Mouse (Mus musculus) testis, adult 2 months (tissue): ENCODE measurements around the gene Gm11011. TPM values are rescaled to one million over a fixed set of nuclear protein-coding genes. Genes with fewer than 3 reads are reported as not detected.

Source experiments
- H3K27ac ChIP-seq: fragments of 200-500 bp; 2 replicates; pipeline ENCODE4 v1.5.1; 2012; ENCODE audit warnings: low read depth, low read length; ENCODE audit not compliant: control insufficient read depth, insufficient read depth
- H3K27me3 ChIP-seq: fragments of 200-500 bp; 2 replicates; pipeline ENCODE4 v1.6.1; 2012; ENCODE audit warnings: mild to moderate bottlenecking, low read length, moderate library complexity; ENCODE audit not compliant: control insufficient read depth, insufficient read depth
- H3K36me3 ChIP-seq: fragments of 200-500 bp; 2 replicates; pipeline ENCODE4 v1.6.1; 2012; ENCODE audit warnings: mild to moderate bottlenecking, low read length; ENCODE audit not compliant: control insufficient read depth, insufficient read depth
- H3K4me1 ChIP-seq: fragments of 200-500 bp; 2 replicates; pipeline ENCODE4 v1.6.1; 2012; ENCODE audit warnings: low read length; ENCODE audit not compliant: control insufficient read depth, insufficient read depth
- H3K4me3 ChIP-seq: fragments of 200-500 bp; 2 replicates; pipeline ENCODE4 v1.5.1; 2012; ENCODE audit warnings: low read depth, mild to moderate bottlenecking, low read length, moderate library complexity, mixed read lengths; ENCODE audit not compliant: control insufficient read depth
- CTCF ChIP-seq: fragments of 200-500 bp; IDR thresholded peaks from 2 replicates; pipeline ENCODE4 v1.5.1; 2012; ENCODE audit warnings: low read depth, mild to moderate bottlenecking, inconsistent platforms, low read length, moderate library complexity; ENCODE audit not compliant: control insufficient read depth, insufficient read depth, insufficient replicate concordance
- POLR2A ChIP-seq: fragments of 200-500 bp; IDR thresholded peaks from 2 replicates; pipeline ENCODE4 v1.6.1; 2012; ENCODE audit warnings: low read depth, mild to moderate bottlenecking, inconsistent platforms, low read length, moderate library complexity; ENCODE audit not compliant: control insufficient read depth
- polyA plus RNA-seq: library from polyadenylated mRNA; depleted of rRNA; stranded (reverse); fragments of >200 nt; gene quantifications from 2 replicates; pipeline ENCODE4 v1.2.3, GENCODE M21; 2012

Gene Gm11011
- polyA plus RNA-seq, 1 experiment: not detected

- Histone ChIP-seq H3K36me3 (no peaks in the 10 kb centered on the region), H3K27me3 (no peaks in the 10 kb centered on the region), H3K27ac (no peak overlapping the region), H3K4me3 (no peak overlapping the region), H3K4me1 (peaks cover 4% of the 10 kb centered on the region; the same call in 1 of the 2 replicates)
- TF ChIP-seq POLR2A: no peak
Measured at GRCm38 (mm10) chr2:169630070-169630469, 42.5 kb upstream of the Gm11011 start.

DNA sequence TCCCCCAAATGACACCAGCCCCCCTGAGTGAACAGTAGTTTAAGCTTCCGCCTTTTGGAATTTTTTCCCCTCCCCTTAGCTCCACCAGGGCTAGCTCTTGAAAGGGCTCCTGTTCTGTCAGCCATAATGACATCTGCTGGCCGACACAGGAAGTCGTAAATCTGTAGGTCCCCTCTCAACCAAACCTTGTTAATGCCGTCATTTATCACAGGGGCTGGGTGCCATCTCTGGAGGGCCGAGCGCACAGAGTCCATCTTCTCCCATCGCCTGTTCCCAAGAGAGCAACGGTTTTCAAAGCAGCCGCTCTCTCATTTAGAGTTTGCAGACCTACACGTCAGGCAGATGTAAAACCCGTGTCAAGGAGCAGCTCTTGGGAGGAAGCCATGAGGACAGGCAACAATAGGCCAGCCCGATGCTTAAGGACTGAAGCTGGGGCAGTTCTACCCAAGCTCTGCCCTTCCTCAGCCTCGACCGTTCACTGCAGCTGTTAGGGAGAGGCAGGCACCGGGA is 33.7 kb upstream of the Gm11011 start:
- H3K4me1 ChIP-seq: no peaks in the 10 kb centered on the region
- H3K36me3 ChIP-seq: no peaks in the 10 kb centered on the region
- H3K27ac ChIP-seq: no peak overlapping the region
- no peaks in the 10 kb centered on the region for H3K27me3 ChIP-seq
- H3K4me3 ChIP-seq: no peak overlapping the region
- TF ChIP-seq CTCF (no peak), POLR2A (no peak)

GRCm38 (mm10) chr2:169615998-169616397 is 28.5 kb upstream of the Gm11011 start:
- no peaks in the 10 kb centered on the region for H3K27me3 ChIP-seq
- H3K4me1 ChIP-seq: no peaks in the 10 kb centered on the region
- TF ChIP-seq POLR2A: no peak
- TF ChIP-seq CTCF: no peak
- H3K4me3 ChIP-seq: no peak overlapping the region
- H3K36me3 ChIP-seq: no peaks in the 10 kb centered on the region
- H3K27ac ChIP-seq: no peak overlapping the region

DNA sequence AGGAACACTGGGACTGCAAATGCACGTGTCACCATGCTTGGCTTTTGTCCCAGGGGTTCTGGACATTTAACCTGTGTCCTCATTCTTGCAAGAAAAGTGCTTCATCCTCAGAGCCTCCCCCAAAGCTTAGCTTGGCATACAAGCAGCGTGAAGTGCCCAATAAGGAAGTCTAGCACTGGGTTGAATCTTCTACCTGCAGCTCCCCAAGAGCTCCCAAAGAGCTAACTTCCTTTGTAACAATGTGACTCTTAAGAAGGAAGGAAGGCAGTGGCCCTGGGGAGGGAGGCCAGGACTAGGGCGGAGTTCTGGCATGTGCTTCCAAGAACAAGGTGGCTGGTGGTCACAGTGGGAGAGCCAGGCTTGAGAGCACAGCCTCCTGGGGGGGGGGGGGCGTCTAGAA is 27.1 kb upstream of the Gm11011 start:
- Histone ChIP-seq H3K36me3 (no peaks in the 10 kb centered on the region), H3K27me3 (no peaks in the 10 kb centered on the region), H3K4me3 (no peak overlapping the region), H3K4me1 (no peaks in the 10 kb centered on the region), H3K27ac (no peak overlapping the region)
- TF ChIP-seq POLR2A (no peak), CTCF (no peak)

DNA sequence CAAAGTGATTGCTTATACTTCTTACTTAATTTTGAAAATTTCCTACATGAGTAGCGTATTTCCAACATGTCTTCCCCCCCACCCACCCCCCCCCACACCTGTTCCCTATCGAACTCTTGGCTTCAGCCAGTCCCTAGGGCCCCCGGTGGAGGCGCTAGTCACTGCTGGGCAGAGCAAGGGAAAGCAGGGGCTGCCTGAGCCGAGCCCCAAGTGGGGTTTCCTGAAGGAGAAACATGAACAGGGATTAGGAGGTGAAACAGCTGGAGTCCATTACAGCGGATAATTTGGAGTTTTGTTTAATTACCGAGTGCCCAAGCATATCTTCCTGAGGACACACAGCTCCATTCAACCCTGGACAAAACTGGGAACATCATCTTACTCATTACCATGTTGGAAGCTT is 24.0 kb upstream of the Gm11011 start:
- Histone ChIP-seq H3K27me3 (no peaks in the 10 kb centered on the region), H3K27ac (no peak overlapping the region), H3K4me1 (no peaks in the 10 kb centered on the region), H3K4me3 (no peak overlapping the region), H3K36me3 (no peaks in the 10 kb centered on the region)
- TF ChIP-seq POLR2A (no peak), CTCF (no peak)

- H3K4me3 ChIP-seq: no peak overlapping the region
- no peak overlapping the region for H3K27ac ChIP-seq
- no peaks in the 10 kb centered on the region for H3K27me3 ChIP-seq
- no peaks in the 10 kb centered on the region for H3K4me1 ChIP-seq
- no peaks in the 10 kb centered on the region for H3K36me3 ChIP-seq
- TF ChIP-seq CTCF (no peak), POLR2A (no peak)
Measured at GRCm38 (mm10) chr2:169610882-169611281, 23.3 kb upstream of the Gm11011 start.

DNA sequence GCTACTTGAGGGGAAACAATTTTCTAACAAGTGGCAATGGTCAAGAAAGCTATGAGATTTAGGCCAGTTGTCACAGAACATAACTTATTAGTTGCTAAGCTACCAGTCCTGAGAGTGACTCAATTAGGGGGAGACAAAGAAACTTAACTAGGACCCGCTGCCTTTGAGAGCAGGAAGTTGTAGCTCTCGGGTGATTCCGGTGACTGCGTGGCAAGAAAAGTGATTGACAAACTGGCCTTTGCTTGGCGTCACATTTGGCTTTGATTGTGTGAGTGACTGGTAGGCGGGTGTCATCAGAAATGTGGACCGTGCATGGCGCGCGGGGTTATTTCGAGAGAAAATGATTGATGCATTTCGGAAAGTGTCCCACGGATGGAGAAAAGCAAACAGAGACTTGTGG is 22.4 kb upstream of the Gm11011 start:
- no peaks in the 10 kb centered on the region for H3K27me3 ChIP-seq
- H3K36me3 ChIP-seq: no peaks in the 10 kb centered on the region
- H3K4me1 ChIP-seq: no peaks in the 10 kb centered on the region
- no peak overlapping the region for H3K4me3 ChIP-seq
- TF ChIP-seq CTCF: no peak
- TF ChIP-seq POLR2A: no peak
- no peak overlapping the region for H3K27ac ChIP-seq

GRCm38 (mm10) chr2:169607787-169608186 is 20.2 kb upstream of the Gm11011 start:
- TF ChIP-seq CTCF (no peak), POLR2A (no peak)
- Histone ChIP-seq H3K4me1 (no peaks in the 10 kb centered on the region), H3K36me3 (no peaks in the 10 kb centered on the region), H3K27ac (no peak overlapping the region), H3K4me3 (no peak overlapping the region), H3K27me3 (no peaks in the 10 kb centered on the region)
